Mouse (Mus musculus) stomach, embryonic 14.5 days (tissue): ENCODE data around the gene Rhot2. TPM values are rescaled to one million over a fixed set of nuclear protein-coding genes. Genes with fewer than 3 reads are reported as not detected.

ENCODE experiments used
- ATAC-seq: fragments of 200-750 bp; cut with Nextera tagmentation; 2 replicates; pipeline ENCODE4 v1.8.0; 2017; ENCODE audit warnings: low read depth, moderate TSS enrichment; ENCODE audit not compliant: insufficient number of reproducible peaks, insufficient read depth, low FRiP score
- H3K27ac ChIP-seq: fragments of 300-500 bp; sonication (generic); 2 replicates; pipeline ENCODE4 v1.5.1; 2014; ENCODE audit warnings: mild to moderate bottlenecking, low read length, moderate library complexity, mixed read lengths
- H3K27me3 ChIP-seq: fragments of 300-500 bp; sonication (generic); 2 replicates; pipeline ENCODE4 v1.6.1; 2014; ENCODE audit warnings: low read length, control low read depth, mixed read lengths; ENCODE audit not compliant: control insufficient read depth, insufficient read depth
- H3K36me3 ChIP-seq: fragments of 300-500 bp; sonication (generic); 2 replicates; pipeline ENCODE4 v1.6.1; 2014; ENCODE audit warnings: mild to moderate bottlenecking, control low read depth, low read length, moderate library complexity, mixed read lengths; ENCODE audit not compliant: control insufficient read depth, insufficient read depth
- H3K4me1 ChIP-seq: fragments of 300-500 bp; sonication (generic); 2 replicates; pipeline ENCODE4 v1.6.1; 2014; ENCODE audit warnings: low read length, control low read depth, mixed read lengths; ENCODE audit not compliant: control insufficient read depth, insufficient read depth
- H3K4me2 ChIP-seq: fragments of 300-500 bp; sonication (generic); replicated peaks from 2 replicates; pipeline ENCODE4 v1.6.1; 2014; ENCODE audit warnings: low read depth, low read length, control low read depth
- H3K4me3 ChIP-seq: fragments of 300-500 bp; sonication (generic); 2 replicates; pipeline ENCODE4 v1.5.1; 2014; ENCODE audit warnings: low read depth, low read length, control low read depth
- H3K9ac ChIP-seq: fragments of 300-500 bp; sonication (generic); replicated peaks from 2 replicates; pipeline ENCODE4 v1.6.1; 2014; ENCODE audit warnings: low read depth, mild to moderate bottlenecking, control low read depth, low read length, moderate library complexity, mixed read lengths
- H3K9me3 ChIP-seq: fragments of 300-500 bp; sonication (generic); 2 replicates; pipeline ENCODE4 v1.6.1; 2016; ENCODE audit warnings: low read depth, low read length, control low read depth; ENCODE audit not compliant: control insufficient read depth
- WGBS: fragments of 180-500 bp; shearing (Covaris S2); extraction: QIAGEN DNeasy Blood & Tissue Kit; methylation state at CpG from one replicate; pipeline ENCODE4 v1.1.7; 2014; 5-methylcytosine and 5-hydroxymethylcytosine counted together
- polyA plus RNA-seq: library from polyadenylated mRNA; unstranded; fragments of >200 nt; fragmentation: Nextera tagmentation; extraction: Ambion mirVana; gene quantifications from 2 replicates; pipeline ENCODE4 v1.2.1, GENCODE M21; 2014

The Rhot2 gene
- polyA plus RNA-seq, 1 experiment from 2014 or later: 11.2 TPM

DNA sequence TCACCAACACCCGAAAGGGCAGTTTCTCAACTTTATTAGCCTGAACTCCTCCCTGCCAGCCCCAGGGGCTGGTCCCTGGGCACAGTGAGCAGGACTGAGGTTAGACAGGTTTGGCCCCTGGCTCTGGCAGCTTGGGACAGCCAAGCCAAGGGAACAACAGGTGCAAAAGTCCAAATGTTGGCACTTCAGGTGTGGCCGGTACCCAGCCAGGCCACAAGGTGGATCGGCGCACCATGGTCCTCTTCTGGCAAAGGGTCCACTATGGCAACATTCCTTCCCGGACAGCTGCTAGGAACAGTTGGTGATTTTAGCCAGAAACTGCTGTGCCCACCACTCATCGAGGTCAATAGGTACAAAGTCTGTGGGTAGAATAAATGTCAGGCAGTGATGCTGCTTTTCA is 19.0 kb upstream of the Rhot2 start:
- no peak overlapping the region for H3K4me3 ChIP-seq
- 89% methylated on average over 6 of the region's 6 CpGs for WGBS
- H3K36me3 ChIP-seq: no peaks in the 10 kb centered on the region
- no peaks in the 10 kb centered on the region for H3K9me3 ChIP-seq
- no peak overlapping the region for H3K9ac ChIP-seq
- ATAC-seq: no peak
- no peak overlapping the region for H3K27ac ChIP-seq
- H3K4me2 ChIP-seq: no peak overlapping the region
- no peaks in the 10 kb centered on the region for H3K27me3 ChIP-seq
- H3K4me1 ChIP-seq: peaks cover 14% of the 10 kb centered on the region

DNA sequence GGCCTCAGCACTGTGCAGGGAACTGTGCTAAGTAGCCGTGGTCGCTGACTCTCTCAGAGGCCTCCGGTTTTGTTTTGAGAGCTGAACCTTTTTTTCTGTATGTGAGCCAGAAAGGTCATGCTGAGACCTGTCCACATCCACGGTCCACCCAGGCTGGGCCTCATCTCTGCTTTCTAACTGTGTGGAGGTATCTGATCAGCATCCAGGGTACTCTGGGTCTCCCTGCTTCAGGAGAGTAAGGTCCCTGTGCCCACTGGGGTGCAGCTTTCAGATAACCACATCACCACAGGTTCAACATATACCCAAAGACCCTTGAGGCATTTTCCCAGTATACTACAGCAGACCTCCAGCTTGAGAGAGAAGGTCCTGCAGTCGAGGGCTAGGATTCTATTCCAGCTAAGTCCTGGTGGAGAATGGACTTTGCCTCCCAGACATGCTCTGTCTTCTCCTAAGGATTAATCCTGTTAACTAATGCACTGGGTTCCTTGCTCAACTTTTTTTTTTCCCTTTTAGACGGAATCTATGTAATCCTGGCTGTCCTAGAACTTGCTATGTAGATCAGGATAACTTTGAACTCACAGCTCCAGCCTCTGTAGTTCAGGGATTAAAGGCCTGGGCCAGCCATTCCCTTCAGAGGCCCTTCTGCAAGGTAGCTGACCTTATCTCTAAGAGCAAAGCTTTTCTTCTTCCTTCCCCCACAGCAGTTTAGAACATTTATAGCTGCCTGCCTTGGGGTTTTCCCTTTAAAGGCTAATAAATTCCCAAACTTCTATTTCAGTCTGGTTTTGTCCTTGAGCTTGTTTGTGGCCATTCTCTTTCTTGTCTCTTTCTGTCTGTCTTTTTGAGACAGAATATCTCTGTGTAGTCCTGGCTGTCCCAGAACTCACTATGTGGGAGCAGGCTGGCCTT is 17.3 kb upstream of the Rhot2 start:
- peaks cover 7% of the 10 kb centered on the region for H3K4me1 ChIP-seq

DNA sequence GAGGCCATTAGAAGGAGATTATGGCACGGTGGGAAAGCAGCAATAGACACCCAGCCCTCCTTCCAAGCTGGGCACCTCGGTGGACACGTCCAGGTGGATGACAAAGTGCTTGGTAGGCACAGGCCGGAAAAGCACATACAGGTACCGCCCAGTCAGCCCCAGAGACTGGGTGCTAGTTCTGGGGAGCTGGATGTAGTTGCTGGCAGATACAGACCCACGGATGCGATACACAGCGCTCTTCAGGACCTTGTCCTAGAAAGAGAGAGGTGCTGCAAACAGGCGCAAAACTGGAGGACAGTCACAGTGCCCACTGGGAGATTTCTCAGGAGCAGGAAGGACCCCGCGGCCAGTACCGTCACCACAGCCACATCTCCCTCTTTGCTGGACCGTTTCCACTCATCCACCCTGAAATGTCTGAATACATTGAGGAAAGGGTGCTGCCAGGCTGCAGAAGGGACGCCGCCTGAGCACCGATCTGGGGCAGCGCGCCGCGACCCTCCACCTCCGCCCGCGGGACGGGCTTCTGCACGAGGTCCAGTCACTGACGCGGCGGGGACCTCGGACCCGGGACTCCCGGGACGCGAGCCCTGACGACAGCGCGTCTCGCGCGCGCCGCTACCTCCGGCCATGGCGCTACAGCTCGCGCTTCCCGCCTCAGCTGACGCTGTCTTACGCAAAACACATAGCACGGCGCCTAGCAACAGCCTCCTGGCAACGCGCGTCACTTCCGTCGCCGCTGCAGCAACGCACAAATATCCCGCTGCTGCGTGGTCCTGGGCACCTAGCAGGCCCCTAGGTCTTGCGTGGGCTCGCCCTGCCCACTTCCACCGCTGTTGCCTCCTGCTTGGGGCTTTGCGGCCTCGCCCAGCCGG is 16.4 kb upstream of the Rhot2 start, which contains the start of gene Wdr90:
Wdr90 (minus strand) TSS at position 670 of the 872 bp plus-strand sequence.
- peak within 1 kb of the TSS; percentile 73 for H3K27ac ChIP-seq
- peaks cover 7% of the 10 kb centered on the region for H3K4me1 ChIP-seq
- H3K27me3 ChIP-seq: no peaks in the 10 kb centered on the region
- peak within 1 kb of the TSS; percentile 65 for H3K4me3 ChIP-seq
- ATAC-seq: peak; percentile 89
- H3K9me3 ChIP-seq: no peaks in the 10 kb centered on the region
- 4% methylated on average over 65 of the region's 65 CpGs for WGBS
- peak within 1 kb of the TSS; percentile 93 for H3K4me2 ChIP-seq
- H3K9ac ChIP-seq: peak within 1 kb of the TSS; percentile 73
- no peaks in the 10 kb centered on the region for H3K36me3 ChIP-seq

More for the DNA sequence above, 17.3 kb upstream of the Rhot2 start:
- 15% methylated on average over 6 of the region's 6 CpGs for WGBS
- Histone ChIP-seq H3K4me3 (peak overlapping the region; percentile 65), H3K9ac (peak overlapping the region; percentile 73), H3K36me3 (no peaks in the 10 kb centered on the region), H3K9me3 (no peaks in the 10 kb centered on the region), H3K27ac (peak overlapping the region; percentile 73), H3K4me2 (peak overlapping the region; percentile 93), H3K27me3 (no peaks in the 10 kb centered on the region)
- ATAC-seq: no peak

DNA sequence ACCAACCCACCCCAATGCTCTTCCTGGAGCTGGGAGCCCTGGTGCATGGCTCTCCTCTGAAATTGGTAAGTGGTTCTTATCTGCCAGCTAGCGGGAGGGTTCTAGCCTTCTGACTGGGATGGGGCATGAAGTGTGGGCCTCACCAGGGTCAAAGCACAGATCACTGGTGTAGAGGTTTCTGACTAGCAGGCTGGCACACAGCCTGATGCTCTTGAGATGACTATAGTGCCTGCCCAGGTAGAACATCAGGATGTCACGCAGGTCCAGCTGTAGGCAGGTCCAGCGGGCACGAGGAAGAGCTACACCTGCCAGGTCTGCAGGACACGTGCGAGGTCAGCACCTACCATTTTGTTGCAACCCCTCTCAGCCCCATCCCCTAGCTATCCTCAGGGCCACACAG is 15.6 kb upstream of the Rhot2 start:
- Histone ChIP-seq H3K27ac (no peak overlapping the region), H3K36me3 (no peaks in the 10 kb centered on the region), H3K9me3 (no peaks in the 10 kb centered on the region), H3K9ac (peak overlapping the region; percentile 73; the same call in 1 of the 2 replicates), H3K4me3 (no peak overlapping the region; the same call in 1 of the 2 replicates), H3K27me3 (no peaks in the 10 kb centered on the region), H3K4me1 (peaks cover 7% of the 10 kb centered on the region), H3K4me2 (peak overlapping the region; percentile 93)
- ATAC-seq: no peak
- WGBS: 90% methylated on average over 6 of the region's 6 CpGs

DNA sequence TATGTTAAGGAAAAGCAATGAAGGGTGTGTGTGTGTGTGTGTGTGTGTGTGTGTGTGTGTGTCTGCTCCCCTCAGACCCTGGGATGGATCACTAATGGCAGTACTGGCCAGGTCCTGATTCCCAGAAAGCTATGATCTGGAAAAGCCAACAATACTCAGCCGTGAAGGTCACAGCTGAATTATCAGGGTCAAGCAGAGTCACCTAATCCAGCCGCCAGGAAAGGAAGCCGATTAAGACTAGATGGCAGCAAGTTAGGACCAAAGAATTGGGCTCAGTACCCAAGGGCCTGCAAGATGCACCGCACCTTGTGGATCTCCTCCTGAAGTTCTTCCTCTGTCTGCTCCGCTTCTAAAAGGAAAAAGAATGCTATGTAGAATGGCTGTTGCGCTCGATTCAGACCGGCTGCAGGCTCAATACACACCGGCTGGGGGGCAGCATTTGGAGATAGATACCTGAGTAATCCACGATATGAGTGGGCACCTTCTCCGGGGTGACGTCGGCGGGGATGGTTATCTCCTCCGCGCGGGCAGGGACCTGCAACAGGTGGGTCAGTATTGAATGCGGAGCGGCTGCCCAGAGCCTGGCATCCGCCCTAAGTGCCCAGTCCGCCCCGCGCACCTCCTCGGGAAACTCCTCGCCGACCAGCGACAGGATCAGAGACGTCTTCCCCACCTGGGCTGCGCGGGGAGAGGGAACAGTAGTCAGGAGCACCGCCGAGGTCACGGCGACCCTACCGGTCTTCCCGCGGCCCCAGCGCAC is 835 bp downstream of the Rhot2 start:
- Histone ChIP-seq H3K9me3 (no peaks in the 10 kb centered on the region), H3K4me3 (peak overlapping the region; percentile 88), H3K27ac (peak overlapping the region; percentile 76), H3K9ac (peak overlapping the region; percentile 84), H3K4me2 (peak overlapping the region; percentile 87), H3K4me1 (peaks cover 14% of the 10 kb centered on the region), H3K27me3 (no peaks in the 10 kb centered on the region), H3K36me3 (peaks cover 44% of the 10 kb centered on the region)
- ATAC-seq: peak; percentile 44
- 3% methylated on average over 37 of the region's 38 CpGs for WGBS

DNA sequence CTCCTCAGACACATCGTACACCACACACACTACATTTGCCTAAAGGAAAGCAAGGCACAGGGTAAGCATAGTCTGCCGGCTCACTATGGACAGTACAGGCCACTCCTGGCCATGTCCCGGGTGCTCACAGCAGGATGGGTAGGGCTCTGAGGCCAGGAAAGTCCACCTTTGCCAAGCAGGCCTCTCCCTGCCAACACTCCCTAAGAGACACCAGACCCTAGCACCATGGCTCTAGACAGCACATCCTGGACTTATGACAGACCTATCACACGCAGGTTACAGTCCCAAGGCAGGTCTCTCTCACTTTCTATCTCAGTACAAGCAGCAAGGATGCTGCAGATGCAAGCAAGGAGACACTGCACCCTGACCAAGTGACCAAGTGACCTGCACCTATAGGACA is 1.5 kb downstream of the Rhot2 start:
- 92% methylated on average over 4 of the region's 4 CpGs for WGBS
- peaks cover 14% of the 10 kb centered on the region for H3K4me1 ChIP-seq
- no peaks in the 10 kb centered on the region for H3K9me3 ChIP-seq
- peak overlapping the region; percentile 84; the same call in 1 of the 2 replicates for H3K9ac ChIP-seq
- peaks cover 44% of the 10 kb centered on the region for H3K36me3 ChIP-seq
- H3K4me2 ChIP-seq: peak overlapping the region; percentile 87
- H3K27ac ChIP-seq: no peak overlapping the region
- H3K4me3 ChIP-seq: peak overlapping the region; percentile 88
- no peak for ATAC-seq
- no peaks in the 10 kb centered on the region for H3K27me3 ChIP-seq

DNA sequence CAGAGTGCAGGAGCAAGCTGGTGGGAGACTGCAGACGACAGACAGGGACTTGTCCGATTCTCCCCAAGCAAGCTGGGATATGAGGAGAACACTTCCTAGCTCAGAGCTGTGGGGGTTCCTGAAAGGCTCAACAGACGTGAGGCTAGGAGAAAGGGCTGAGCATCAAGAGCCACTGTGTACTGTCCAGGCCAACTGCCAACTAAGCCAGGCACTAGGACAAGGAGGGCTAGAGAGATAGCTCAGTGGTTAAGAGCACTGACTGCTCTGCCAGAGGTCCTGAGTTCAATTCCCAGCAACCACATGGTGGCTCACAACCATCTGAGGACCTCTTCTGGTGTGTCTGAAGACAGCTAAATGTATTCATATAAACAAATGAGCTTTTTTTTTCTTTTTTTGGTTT is 2.1 kb downstream of the Rhot2 start:
- Histone ChIP-seq H3K36me3 (peaks cover 48% of the 10 kb centered on the region), H3K4me3 (no peak overlapping the region), H3K4me1 (peaks cover 15% of the 10 kb centered on the region), H3K9ac (no peak overlapping the region), H3K27me3 (no peaks in the 10 kb centered on the region), H3K27ac (no peak overlapping the region), H3K9me3 (no peaks in the 10 kb centered on the region), H3K4me2 (no peak overlapping the region)
- ATAC-seq: no peak
- WGBS: 93% methylated on average over 3 of the region's 3 CpGs
